Mouse (Mus musculus) forebrain, embryonic 13.5 days (tissue): ENCODE results near the gene Tmub2. TPM values are rescaled to one million over a fixed set of nuclear protein-coding genes. Genes with fewer than 3 reads are reported as not detected.

ENCODE experiments used
- ATAC-seq: fragments of 200-750 bp; cut with Nextera tagmentation; 2 replicates; pipeline ENCODE4 v1.8.0; 2017
- H3K27ac ChIP-seq: fragments of 300-500 bp; sonication (generic); 2 replicates; pipeline ENCODE4 v1.5.1; 2015; ENCODE audit warnings: inconsistent platforms, mild to moderate bottlenecking, moderate library complexity
- H3K27me3 ChIP-seq: fragments of 300-500 bp; sonication (generic); 2 replicates; pipeline ENCODE4 v1.6.1; 2015; ENCODE audit warnings: mild to moderate bottlenecking, inconsistent platforms
- H3K36me3 ChIP-seq: fragments of 300-500 bp; sonication (generic); 2 replicates; pipeline ENCODE4 v1.6.1; 2015; ENCODE audit warnings: mild to moderate bottlenecking, inconsistent platforms; ENCODE audit not compliant: poor library complexity, severe bottlenecking
- H3K4me1 ChIP-seq: fragments of 300-500 bp; sonication (generic); 2 replicates; pipeline ENCODE4 v1.6.1; 2015; ENCODE audit warnings: inconsistent platforms
- H3K4me2 ChIP-seq: fragments of 300-500 bp; sonication (generic); 2 replicates; pipeline ENCODE4 v1.6.1; 2015; ENCODE audit warnings: inconsistent platforms, mild to moderate bottlenecking, moderate library complexity
- H3K4me3 ChIP-seq: fragments of 300-500 bp; sonication (generic); 2 replicates; pipeline ENCODE4 v1.5.1; 2015; ENCODE audit warnings: mild to moderate bottlenecking, inconsistent platforms
- H3K9ac ChIP-seq: fragments of 300-500 bp; sonication (generic); 2 replicates; pipeline ENCODE4 v1.6.1; 2015; ENCODE audit warnings: mild to moderate bottlenecking, inconsistent platforms
- H3K9me3 ChIP-seq: fragments of 300-500 bp; sonication (generic); replicated peaks from 2 replicates; pipeline ENCODE4 v1.6.1; 2016; ENCODE audit warnings: inconsistent platforms
- WGBS: fragments of 180-500 bp; shearing (Covaris S2); methylation state at CpG from one replicate; pipeline ENCODE4 v1.1.7; 2015; 5-methylcytosine and 5-hydroxymethylcytosine counted together
- polyA plus RNA-seq: library from polyadenylated mRNA; unstranded; fragments of >200 nt; fragmentation: Nextera tagmentation; extraction: Ambion mirVana; gene quantifications from 2 replicates; pipeline ENCODE4 v1.2.1, GENCODE M21; 2015

Gene Tmub2
- polyA plus RNA-seq, 1 experiment from 2014 or later: 63.2 TPM

DNA sequence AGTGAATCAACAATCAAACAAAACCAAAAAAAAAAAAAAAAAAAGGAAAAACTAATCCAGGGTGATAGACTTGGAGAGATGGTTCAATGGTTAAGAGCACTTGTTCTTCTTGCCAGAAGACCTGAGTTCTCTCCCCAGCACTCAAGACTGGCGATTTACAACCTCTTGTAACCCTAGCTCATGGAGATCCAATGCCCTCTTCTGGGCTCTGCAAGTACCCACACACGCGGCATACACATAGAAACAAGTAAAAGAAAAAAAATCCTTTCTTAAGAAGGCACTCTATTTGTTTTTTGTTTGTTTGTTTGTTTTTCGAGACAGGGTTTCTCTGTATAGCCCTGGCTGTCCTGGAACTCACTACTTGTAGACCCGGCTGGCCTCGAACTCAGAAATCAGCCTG is 809 bp upstream of the Tmub2 start:
- H3K9ac ChIP-seq: no peak overlapping the region
- WGBS: 85% methylated on average over 6 of the region's 6 CpGs
- peak overlapping the region; percentile 86 for H3K4me2 ChIP-seq
- no peaks in the 10 kb centered on the region for H3K27me3 ChIP-seq
- no peaks in the 10 kb centered on the region for H3K9me3 ChIP-seq
- peak overlapping the region; percentile 73 for H3K4me3 ChIP-seq
- ATAC-seq: no peak
- peaks cover 18% of the 10 kb centered on the region for H3K36me3 ChIP-seq
- peaks cover 17% of the 10 kb centered on the region for H3K4me1 ChIP-seq
- peak overlapping the region; percentile 62 for H3K27ac ChIP-seq

DNA sequence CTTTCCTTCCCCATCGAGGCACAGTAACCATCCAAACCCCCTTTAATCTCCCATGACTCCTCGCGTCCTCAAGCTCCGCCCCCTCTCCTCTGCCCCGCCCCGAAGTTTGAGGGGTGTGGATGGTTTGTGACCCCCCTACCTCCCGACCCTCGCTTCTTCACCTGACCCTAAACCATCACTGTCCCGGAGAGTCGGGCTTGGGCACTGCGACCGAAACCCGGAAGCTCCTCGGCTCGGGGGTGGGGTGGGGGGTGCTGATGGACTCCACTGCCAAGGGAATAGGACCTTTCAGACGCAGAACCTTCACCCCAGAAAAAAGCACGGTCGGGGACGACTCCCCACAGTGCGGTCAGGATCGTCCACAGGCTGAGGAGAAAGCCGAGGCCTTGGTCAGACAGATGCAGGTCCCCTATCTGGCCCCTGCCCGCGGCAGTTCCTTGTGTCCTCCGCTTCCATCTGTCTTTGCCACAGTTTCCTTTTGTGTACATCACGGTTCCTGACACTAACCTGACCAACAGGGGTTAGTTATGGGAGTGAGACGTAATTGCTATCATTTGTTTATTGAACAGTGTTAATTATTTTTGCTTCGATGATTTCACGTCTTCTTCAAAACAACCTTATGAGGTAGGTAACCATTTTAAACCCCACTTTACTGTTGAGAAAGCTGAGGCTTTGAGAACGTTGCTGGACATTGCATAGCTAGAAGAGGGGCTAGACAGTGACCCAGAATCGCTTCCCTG is 534 bp downstream of the Tmub2 start:
- H3K4me3 ChIP-seq: peak overlapping the region; percentile 73
- peak overlapping the region; percentile 62 for H3K27ac ChIP-seq
- peak overlapping the region; percentile 83 for H3K9ac ChIP-seq
- H3K9me3 ChIP-seq: no peaks in the 10 kb centered on the region
- WGBS: 6% methylated on average over 31 of the region's 31 CpGs
- peak overlapping the region; percentile 86 for H3K4me2 ChIP-seq
- H3K36me3 ChIP-seq: peaks cover 29% of the 10 kb centered on the region
- ATAC-seq: peak; percentile 67
- no peaks in the 10 kb centered on the region for H3K27me3 ChIP-seq
- H3K4me1 ChIP-seq: peaks cover 17% of the 10 kb centered on the region

DNA sequence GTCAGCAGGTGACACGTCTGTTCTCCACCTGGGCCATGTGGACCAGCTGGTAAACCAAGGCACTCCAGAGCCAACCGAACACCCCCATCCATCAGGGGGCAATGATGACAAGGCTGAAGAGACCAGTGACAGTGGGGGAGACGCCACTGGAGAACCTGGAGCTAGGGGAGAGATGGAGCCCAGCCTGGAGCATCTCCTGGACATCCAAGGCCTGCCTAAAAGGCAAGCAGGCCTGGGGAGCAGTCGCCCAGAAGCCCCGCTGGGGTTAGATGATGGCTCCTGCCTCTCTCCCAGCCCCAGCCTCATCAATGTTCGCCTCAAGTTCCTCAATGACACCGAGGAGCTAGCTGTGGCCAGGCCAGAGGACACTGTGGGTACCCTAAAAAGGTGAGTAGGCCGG is 2.8 kb downstream of the Tmub2 start:
- 91% methylated on average over 8 of the region's 8 CpGs for WGBS
- no peaks in the 10 kb centered on the region for H3K27me3 ChIP-seq
- ATAC-seq: no peak
- 0 out of 2 replicates have a peak overlapping the region, but pooled peaks have one; percentile 3 for H3K4me3 ChIP-seq
- H3K27ac ChIP-seq: no peak overlapping the region
- peaks cover 51% of the 10 kb centered on the region for H3K36me3 ChIP-seq
- H3K9me3 ChIP-seq: no peaks in the 10 kb centered on the region
- H3K9ac ChIP-seq: no peak overlapping the region; the same call in 1 of the 2 replicates
- peaks cover 17% of the 10 kb centered on the region for H3K4me1 ChIP-seq
- H3K4me2 ChIP-seq: no peak overlapping the region

DNA sequence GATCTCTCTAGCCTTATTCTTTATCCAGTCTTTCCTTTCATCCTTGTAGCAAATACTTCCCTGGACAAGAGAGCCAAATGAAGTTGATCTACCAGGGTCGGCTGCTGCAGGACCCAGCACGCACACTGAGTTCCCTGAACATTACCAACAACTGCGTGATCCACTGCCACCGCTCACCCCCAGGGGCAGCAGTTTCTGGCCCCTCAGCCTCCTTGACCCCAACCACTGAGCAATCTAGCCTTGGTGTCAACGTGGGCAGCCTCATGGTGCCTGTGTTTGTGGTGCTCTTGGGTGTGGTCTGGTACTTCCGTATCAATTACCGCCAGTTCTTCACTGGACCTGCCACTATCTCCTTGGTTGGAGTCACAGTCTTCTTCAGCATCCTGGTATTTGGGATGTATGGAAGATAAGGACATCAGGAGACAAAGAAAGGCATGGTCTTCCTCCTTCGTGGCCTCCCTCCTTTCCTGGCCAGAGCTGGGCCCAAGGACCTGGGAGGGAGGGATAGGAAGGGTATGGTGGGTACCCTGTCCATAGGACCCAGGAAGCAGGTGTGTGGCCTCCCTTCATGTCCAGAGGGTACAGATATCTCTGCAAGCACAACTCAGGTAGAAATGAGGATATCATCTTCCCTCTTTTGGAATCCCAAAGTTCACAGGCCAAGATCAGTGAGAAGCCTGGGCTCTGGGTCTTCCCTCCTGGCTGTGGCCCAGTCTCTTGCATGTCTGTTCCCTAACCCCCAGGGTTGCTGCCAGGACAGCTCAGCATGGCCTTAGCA is 3.5 kb downstream of the Tmub2 start:
- Histone ChIP-seq H3K4me1 (peaks cover 17% of the 10 kb centered on the region), H3K27ac (no peak overlapping the region), H3K4me3 (no peak overlapping the region), H3K9me3 (no peaks in the 10 kb centered on the region), H3K9ac (no peak overlapping the region), H3K4me2 (no peak overlapping the region), H3K27me3 (no peaks in the 10 kb centered on the region), H3K36me3 (peaks cover 59% of the 10 kb centered on the region)
- 91% methylated on average over 8 of the region's 8 CpGs for WGBS
- ATAC-seq: no peak

DNA sequence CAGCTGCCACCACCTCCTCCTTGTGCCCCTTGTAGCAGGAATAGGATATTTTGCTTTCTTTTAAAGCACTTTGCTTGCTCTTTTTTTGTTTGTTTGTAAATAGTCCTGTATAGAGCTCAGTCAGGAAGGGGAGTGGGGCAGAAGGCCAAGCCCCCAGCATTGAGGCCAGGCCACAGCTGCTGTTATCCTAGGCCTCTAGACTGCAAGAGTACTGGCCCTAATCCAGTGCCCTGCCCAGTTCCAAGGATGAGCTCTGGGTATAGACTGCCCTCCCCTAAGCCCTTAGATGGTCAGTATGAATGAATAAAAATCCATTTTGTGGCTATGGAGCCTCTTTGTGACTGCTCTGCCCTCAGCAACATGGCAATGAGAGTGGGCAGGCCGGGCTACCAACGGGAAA is 4.2 kb downstream of the Tmub2 start:
- ATAC-seq: no peak
- no peaks in the 10 kb centered on the region for H3K9me3 ChIP-seq
- no peaks in the 10 kb centered on the region for H3K27me3 ChIP-seq
- H3K4me1 ChIP-seq: peaks cover 17% of the 10 kb centered on the region
- H3K4me3 ChIP-seq: no peak overlapping the region
- no peak overlapping the region for H3K9ac ChIP-seq
- H3K4me2 ChIP-seq: no peak overlapping the region
- 84% methylated on average over 2 of the region's 2 CpGs for WGBS
- H3K36me3 ChIP-seq: peaks cover 66% of the 10 kb centered on the region
- no peak overlapping the region for H3K27ac ChIP-seq

DNA sequence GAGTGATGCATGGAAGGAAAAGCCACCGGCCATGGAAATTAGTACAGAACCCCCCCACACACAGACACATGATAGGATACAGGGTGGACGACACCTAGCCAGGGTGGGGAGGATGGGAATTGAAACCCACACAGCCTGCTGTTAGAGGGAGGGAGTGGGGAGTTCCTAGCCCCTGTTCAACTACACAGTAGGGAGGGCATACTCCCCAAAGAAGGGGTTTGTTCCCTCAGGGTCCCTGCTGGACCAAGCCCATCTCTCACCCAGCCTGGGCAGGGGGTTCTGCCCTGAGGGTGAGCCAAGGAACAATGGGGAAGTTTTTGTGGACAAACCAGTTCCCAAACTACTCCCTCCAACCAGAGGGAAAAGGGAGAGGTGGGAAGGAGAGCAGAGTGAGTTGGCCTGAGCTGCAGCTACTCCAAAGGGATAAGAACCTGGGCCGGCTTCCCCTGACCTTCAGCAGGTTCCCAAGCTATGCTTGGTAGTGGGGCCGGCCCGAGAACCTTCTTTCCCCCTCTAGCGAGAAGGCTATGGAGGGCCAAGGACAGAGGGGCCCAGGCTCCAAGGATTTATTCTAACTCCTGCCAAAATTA is 4.9 kb downstream of the Tmub2 start:
- Histone ChIP-seq H3K27ac (no peak overlapping the region), H3K4me3 (no peak overlapping the region), H3K9me3 (no peaks in the 10 kb centered on the region), H3K27me3 (no peaks in the 10 kb centered on the region), H3K36me3 (peaks cover 72% of the 10 kb centered on the region), H3K9ac (no peak overlapping the region), H3K4me2 (no peak overlapping the region), H3K4me1 (peaks cover 24% of the 10 kb centered on the region)
- 52% methylated on average over 6 of the region's 6 CpGs for WGBS
- no peak for ATAC-seq

DNA sequence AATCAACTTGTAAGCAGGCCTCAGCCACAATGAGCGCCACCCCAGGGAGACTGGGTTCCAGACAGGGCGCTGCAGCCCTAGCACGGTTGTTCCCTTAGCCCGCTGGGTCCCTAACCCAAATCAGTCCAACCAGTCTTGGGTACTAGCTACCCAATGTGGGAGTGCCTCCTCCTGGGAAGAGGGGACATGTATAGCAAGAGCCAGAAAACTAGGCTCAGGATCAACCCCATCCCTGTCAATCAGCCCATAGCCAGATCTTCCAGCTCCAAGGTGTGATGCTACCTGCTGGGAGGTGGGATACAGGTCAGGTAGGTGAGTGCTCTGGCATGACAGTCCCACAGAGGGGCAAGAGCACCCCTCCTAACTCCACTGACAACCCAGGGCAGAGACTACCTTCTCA is 5.4 kb downstream of the Tmub2 start:
- Histone ChIP-seq H3K36me3 (peaks cover 72% of the 10 kb centered on the region), H3K27ac (no peak overlapping the region; the same call in 1 of the 2 replicates), H3K4me1 (peaks cover 30% of the 10 kb centered on the region), H3K4me2 (no peak overlapping the region), H3K4me3 (no peak overlapping the region), H3K9me3 (no peaks in the 10 kb centered on the region), H3K27me3 (no peaks in the 10 kb centered on the region), H3K9ac (0 out of 2 replicates have a peak overlapping the region, but pooled peaks have one; percentile 0)
- 85% methylated on average over 4 of the region's 4 CpGs for WGBS
- ATAC-seq: no peak

DNA sequence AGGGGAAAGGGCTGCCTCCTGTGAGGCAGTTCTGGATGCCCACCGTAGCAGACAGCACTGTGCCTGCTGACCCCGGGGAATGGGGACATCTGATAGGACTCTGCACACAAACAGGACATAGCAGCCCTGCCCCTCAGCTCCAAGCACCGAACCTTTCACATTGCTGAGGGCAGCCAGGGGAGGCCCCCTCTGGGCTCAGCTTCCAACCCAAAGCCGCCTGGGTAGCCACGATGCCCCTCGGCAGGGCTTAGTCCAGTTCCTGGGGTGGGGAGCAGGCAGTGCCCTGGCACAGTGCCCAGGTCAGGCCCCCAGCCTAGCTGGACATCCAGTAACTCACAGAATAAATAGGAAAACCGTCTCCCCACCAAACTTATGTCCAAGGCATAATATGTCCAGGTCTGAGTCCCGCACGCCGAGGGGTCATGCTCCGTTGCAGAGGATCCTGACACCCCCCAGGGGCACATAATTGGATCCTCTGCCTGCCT is 6.4 kb downstream of the Tmub2 start:
- 88% methylated on average over 11 of the region's 11 CpGs for WGBS

DNA sequence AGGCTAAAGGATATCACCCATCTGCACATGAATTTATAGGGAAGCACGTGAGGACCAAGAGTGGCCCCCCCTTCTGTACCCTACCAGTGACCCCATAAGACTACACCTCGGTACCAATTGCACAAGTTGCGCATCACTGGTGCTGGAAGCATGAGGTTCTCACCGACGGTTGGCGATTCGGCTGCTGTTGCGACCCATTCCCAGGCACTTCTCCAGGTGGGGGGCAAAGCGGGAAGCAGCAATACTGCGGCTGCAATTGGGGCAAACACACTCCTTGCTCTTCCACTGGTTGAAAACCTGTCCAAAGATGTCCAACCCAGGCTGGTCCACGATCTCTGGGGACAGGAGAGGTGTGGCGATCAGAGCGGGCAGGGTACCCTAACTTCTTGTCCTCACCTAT is 9.2 kb downstream of the Tmub2 start:
- Histone ChIP-seq H3K4me2 (peak overlapping the region; percentile 84; the same call in 1 of the 2 replicates), H3K27ac (no peak overlapping the region), H3K4me3 (no peak overlapping the region; the same call in 1 of the 2 replicates), H3K36me3 (peaks cover 54% of the 10 kb centered on the region), H3K9ac (peak overlapping the region; percentile 95; the same call in 1 of the 2 replicates), H3K9me3 (no peaks in the 10 kb centered on the region), H3K27me3 (no peaks in the 10 kb centered on the region), H3K4me1 (peaks cover 26% of the 10 kb centered on the region)
- ATAC-seq: no peak
- 97% methylated on average over 13 of the region's 13 CpGs for WGBS

More for the DNA sequence above, 6.4 kb downstream of the Tmub2 start:
- Histone ChIP-seq H3K4me1 (peaks cover 27% of the 10 kb centered on the region), H3K4me3 (no peak overlapping the region), H3K27ac (no peak overlapping the region), H3K27me3 (no peaks in the 10 kb centered on the region), H3K36me3 (peaks cover 72% of the 10 kb centered on the region), H3K4me2 (no peak overlapping the region), H3K9ac (0 out of 2 replicates have a peak overlapping the region, but pooled peaks have one; percentile 16), H3K9me3 (no peaks in the 10 kb centered on the region)
- ATAC-seq: no peak

DNA sequence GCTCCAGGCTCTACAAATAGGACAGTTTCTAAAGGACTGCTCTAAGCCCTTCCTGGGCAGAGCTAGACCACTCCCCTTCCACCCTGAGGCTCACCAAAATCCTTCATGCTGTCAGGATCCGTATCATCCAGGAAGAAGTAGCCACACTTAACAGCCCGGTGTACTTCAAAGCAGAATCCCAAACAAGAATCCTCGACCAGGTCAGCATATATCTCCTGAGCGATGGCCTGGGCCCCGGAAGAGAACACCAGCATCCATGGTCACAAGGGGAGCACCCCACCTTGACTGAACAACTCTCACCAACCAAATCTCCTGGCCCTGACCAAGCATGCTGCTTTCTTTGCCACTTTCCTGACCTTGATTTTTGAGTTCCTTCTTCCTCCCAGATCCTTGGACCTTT is 9.7 kb downstream of the Tmub2 start:
- 87% methylated on average over 5 of the region's 5 CpGs for WGBS

DNA sequence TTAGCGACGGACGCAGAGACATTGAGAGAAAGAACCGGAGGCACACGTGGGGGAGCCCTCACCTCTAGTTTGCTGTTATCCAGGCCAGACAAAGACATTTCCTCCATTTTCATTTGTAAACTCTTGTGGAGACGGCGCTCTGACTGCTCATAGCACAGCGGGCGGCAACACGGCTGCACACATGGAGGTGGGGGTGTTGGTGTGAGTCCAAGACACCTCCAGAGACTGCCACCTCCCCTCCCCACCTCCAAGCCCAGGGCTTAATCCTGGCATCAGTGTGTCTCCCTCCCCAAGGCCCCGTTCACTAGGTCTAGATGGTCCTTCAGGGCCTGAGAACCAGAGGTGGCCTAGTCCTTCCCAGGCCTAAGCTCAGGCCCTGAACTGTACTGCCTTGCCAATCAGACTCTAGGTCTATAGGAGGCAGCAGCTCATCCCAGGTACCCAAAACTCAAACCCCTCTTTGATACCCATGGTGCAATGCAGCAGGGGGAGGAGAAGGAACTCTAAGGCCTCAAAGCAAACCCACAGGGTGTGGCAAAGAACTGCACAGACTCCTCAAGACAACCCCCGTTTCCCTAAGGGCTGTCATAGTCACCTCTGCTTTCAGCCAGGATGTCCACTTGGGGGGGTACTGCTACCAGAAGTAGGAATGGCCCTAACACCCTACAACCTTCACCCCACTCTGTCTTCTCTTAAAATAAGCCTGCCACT is 10.3 kb downstream of the Tmub2 start:
- Histone ChIP-seq H3K9ac (peak overlapping the region; percentile 95), H3K27ac (peak overlapping the region; percentile 99), H3K4me3 (peak overlapping the region; percentile 86), H3K9me3 (no peaks in the 10 kb centered on the region), H3K27me3 (no peaks in the 10 kb centered on the region), H3K4me2 (peak overlapping the region; percentile 84), H3K36me3 (peaks cover 45% of the 10 kb centered on the region), H3K4me1 (peaks cover 26% of the 10 kb centered on the region)
- 60% methylated on average over 12 of the region's 12 CpGs for WGBS
- no peak for ATAC-seq

More for the DNA sequence above, 9.7 kb downstream of the Tmub2 start:
- H3K4me3 ChIP-seq: peak overlapping the region; percentile 86
- peak overlapping the region; percentile 84 for H3K4me2 ChIP-seq
- no peaks in the 10 kb centered on the region for H3K27me3 ChIP-seq
- ATAC-seq: no peak
- H3K9ac ChIP-seq: peak overlapping the region; percentile 95
- H3K36me3 ChIP-seq: peaks cover 51% of the 10 kb centered on the region
- H3K9me3 ChIP-seq: no peaks in the 10 kb centered on the region
- H3K27ac ChIP-seq: no peak overlapping the region; the same call in 1 of the 2 replicates
- H3K4me1 ChIP-seq: peaks cover 26% of the 10 kb centered on the region
